ENCODE assay signal across 8 mouse cellular contexts in genomic region chr4:46689397-46690022, GRCm38 (mm10). TPM values are rescaled to one million over a fixed set of nuclear protein-coding genes. Genes with fewer than 3 reads are reported as not detected.
DNase-seq lines count a peak whose midpoint lies in the region; ATAC-seq and TF ChIP-seq lines count a peak whose summit lies in the region.

No protein-coding gene starts in this region.

- intact Hi-C loops in gastrocnemius, postnatal 36 days (cut with DNase I) = loop anchor here (2.0 to 5.0 kb wide), 3 partner anchors 143 to 348 kb away; no protein-coding TSS in a partner anchor

- no peak overlapping the region for H3K4me2 ChIP-seq in midbrain, embryonic 16.5 days (ENCODE audit: low read length)

- no peak overlapping the region for H3K9ac ChIP-seq in midbrain, embryonic 16.5 days (ENCODE audit: low read depth, low read length)

- H3K27me3 ChIP-seq in heart, embryonic 10.5 days (ENCODE audit: insufficient read depth, poor library complexity, severe bottlenecking) = peaks cover 37% of the 10 kb centered on the region
- H3K27me3 ChIP-seq in kidney, adult 2 months (replicated peaks; ENCODE audit: control insufficient read depth, insufficient read depth, low read length) = no peaks in the 10 kb centered on the region
- H3K27me3 ChIP-seq in limb, embryonic 10.5 days (ENCODE audit: low read depth, poor library complexity, severe bottlenecking) = peaks cover 21% of the 10 kb centered on the region; the same call in 1 of the 2 replicates
- H3K27me3 ChIP-seq in midbrain, embryonic 16.5 days (ENCODE audit: control insufficient read depth, insufficient read depth, low read depth, low read length) = no peaks in the 10 kb centered on the region
- no peaks in the 10 kb centered on the region for H3K27me3 ChIP-seq in spleen, adult 2 months (ENCODE audit: control insufficient read depth, insufficient read depth, low read length)

- no peak overlapping the region for H3K27ac ChIP-seq in heart, embryonic 10.5 days
- H3K27ac ChIP-seq in kidney, adult 2 months (ENCODE audit: insufficient read depth, low read depth, low read length) = no peak overlapping the region
- no peak overlapping the region for H3K27ac ChIP-seq in limb, embryonic 10.5 days
- no peak overlapping the region for H3K27ac ChIP-seq in midbrain, embryonic 16.5 days (ENCODE audit: low read length)
- H3K27ac ChIP-seq in spleen, adult 2 months (ENCODE audit: insufficient read depth, low read length) = no peak overlapping the region

- no peaks in the 10 kb centered on the region for H3K36me3 ChIP-seq in heart, embryonic 10.5 days
- no peaks in the 10 kb centered on the region for H3K36me3 ChIP-seq in kidney, adult 2 months (ENCODE audit: control insufficient read depth, insufficient read depth, low read length)
- no peaks in the 10 kb centered on the region for H3K36me3 ChIP-seq in limb, embryonic 10.5 days
- H3K36me3 ChIP-seq in midbrain, embryonic 16.5 days (ENCODE audit: control insufficient read depth, insufficient read depth, low read length) = no peaks in the 10 kb centered on the region
- no peaks in the 10 kb centered on the region for H3K36me3 ChIP-seq in spleen, adult 2 months (ENCODE audit: control insufficient read depth, insufficient read depth, low read length)

- peak; percentile 78 for ATAC-seq in midbrain, embryonic 16.5 days

- DNase-seq in heart, adult 11 months = peak; percentile 90
- no peak for DNase-seq in heart, embryonic 10.5 days (ENCODE audit: low spot score)
- peak; percentile 86 for DNase-seq in embryo, embryonic 10 days (ENCODE audit: low spot score)
- DNase-seq in gastrocnemius, postnatal 36 days = peak; percentile 36 to 49
- peak; percentile 71 for DNase-seq in kidney, adult 2 months
- peak; percentile 83 for DNase-seq in limb, embryonic 10.5 days (ENCODE audit: low spot score)
- DNase-seq in spleen, adult 2 months (ENCODE audit: low read depth in 1 of 2, low spot score in 2 of 2) = peak; percentile 14 to 59

- WGBS in heart, embryonic 10.5 days = 43% methylated on average over 15 of the region's 15 CpGs
- 42% methylated on average over 15 of the region's 15 CpGs for WGBS in kidney, adult 2 months
- WGBS in limb, embryonic 10.5 days = 46% methylated on average over 15 of the region's 15 CpGs
- whole genome bisulfite sequencing in midbrain, embryonic 16.5 days = 44% methylated on average over 15 of the region's 15 CpGs
- WGBS in spleen, adult 2 months = 47% methylated on average over 15 of the region's 15 CpGs

- peaks cover 3% of the 10 kb centered on the region; the same call in 1 of the 2 replicates for H3K9me3 ChIP-seq in heart, embryonic 10.5 days
- H3K9me3 ChIP-seq in limb, embryonic 10.5 days (replicated peaks) = no peaks in the 10 kb centered on the region
- H3K9me3 ChIP-seq in midbrain, embryonic 16.5 days (replicated peaks; ENCODE audit: control insufficient read depth, low read length, poor library complexity, severe bottlenecking) = no peaks in the 10 kb centered on the region

- H3K4me1 ChIP-seq in heart, embryonic 10.5 days = no peaks in the 10 kb centered on the region; the same call in 1 of the 2 replicates
- H3K4me1 ChIP-seq in kidney, adult 2 months (ENCODE audit: control insufficient read depth, insufficient read depth, low read length) = no peaks in the 10 kb centered on the region
- H3K4me1 ChIP-seq in limb, embryonic 10.5 days = no peaks in the 10 kb centered on the region
- no peaks in the 10 kb centered on the region for H3K4me1 ChIP-seq in midbrain, embryonic 16.5 days (ENCODE audit: control insufficient read depth, insufficient read depth, low read length)
- H3K4me1 ChIP-seq in spleen, adult 2 months (ENCODE audit: control insufficient read depth, insufficient read depth, insufficient read length) = no peaks in the 10 kb centered on the region

- peak; percentile 98; the same call in 1 of the 2 replicates for TF ChIP-seq CTCF in kidney, adult 2 months (conservative IDR thresholded peaks at IDR 0.05; ENCODE audit: insufficient read depth, insufficient read length, low read depth, low read length)
- peak; percentile 97; the same call in 1 of the 2 replicates for TF ChIP-seq CTCF in spleen, adult 2 months (IDR thresholded peaks at IDR 0.05; ENCODE audit: extremely low read depth, insufficient read depth, insufficient read length, insufficient replicate concordance)

- TF ChIP-seq POLR2A in kidney, adult 2 months (IDR thresholded peaks at IDR 0.05; ENCODE audit: low read depth, low read length) = no peak
- TF ChIP-seq POLR2A in spleen, adult 2 months (IDR thresholded peaks at IDR 0.05; ENCODE audit: low read depth, low read length) = no peak

- H3K4me3 ChIP-seq in heart, embryonic 10.5 days = no peak overlapping the region
- no peak overlapping the region for H3K4me3 ChIP-seq in kidney, adult 2 months (ENCODE audit: insufficient read depth, low read depth, low read length)
- H3K4me3 ChIP-seq in limb, embryonic 10.5 days = no peak overlapping the region
- no peak overlapping the region for H3K4me3 ChIP-seq in midbrain, embryonic 16.5 days (ENCODE audit: low read depth, low read length)
- H3K4me3 ChIP-seq in spleen, adult 2 months (ENCODE audit: extremely low read depth, insufficient read depth, insufficient read length) = no peak overlapping the region

RNA-seq across cellular contexts. Expression of gene Tbc1d2, which starts 39.5 kb away (rescaled TPM):
- 0.55 and 0.98 TPM in 2 replicates for polyA plus RNA-seq in heart, embryonic 10.5 days (2016; fragmentation: Nextera tagmentation; extraction: Ambion mirVana)
- total RNA-seq in gastrocnemius, postnatal 36 days (2021) = under 1 TPM; 0.72 to 0.77 TPM
- polyA plus RNA-seq in kidney, adult 2 months (2012; rRNA removed) = 6.1 and 7.6 TPM in 2 replicates
- 1.2 and 1.8 TPM in 2 replicates for polyA plus RNA-seq in limb, embryonic 10.5 days (2016; fragmentation: Nextera tagmentation; extraction: Ambion mirVana)
- 0.65 and 0.82 TPM in 2 replicates for polyA plus RNA-seq in midbrain, embryonic 16.5 days (2015; fragmentation: Nextera tagmentation; extraction: Ambion mirVana)
- polyA plus RNA-seq in spleen, adult 2 months (2012; rRNA removed) = 1.0 and 1.6 TPM in 2 replicates
